Mouse (Mus musculus): ENCODE measurements around the gene Zic1. TPM values are rescaled to one million over a fixed set of nuclear protein-coding genes. Genes with fewer than 3 reads are reported as not detected.

Zic1 gene
- total RNA-seq, 2 experiments from 2014 or later, result 14.2 to 17.4 TPM

Other genes starting within 250 kb of the Zic1 start
- 1 to 10 TPM; 3.4 to 4.6 TPM for gene Zic4, start 3.4 kb downstream of the Zic1 start, total RNA-seq (2021)